Mouse (Mus musculus): ENCODE results near the gene Parp3. TPM values are rescaled to one million over a fixed set of nuclear protein-coding genes. Genes with fewer than 3 reads are reported as not detected.

Parp3 gene
- total RNA-seq, 2 experiments from 2014 or later = 60.4 to 75.3 TPM

GRCm38 (mm10) chr9:106452821-106453220 is 23.9 kb downstream of the Parp3 start:
- peak overlapping the region; percentile 79 for H3K4me3 ChIP-seq
- intact Hi-C loops (cut with DNase I) = no loop called here
- DNase-seq = peak; percentile 57
- no peak for TF ChIP-seq CTCF (IDR thresholded peaks at IDR 0.05)
- H3K27ac ChIP-seq = peak overlapping the region; percentile 92

GRCm38 (mm10) chr9:106452351-106452750 is 24.4 kb downstream of the Parp3 start:
- peak overlapping the region; percentile 92 for H3K27ac ChIP-seq
- DNase-seq = no peak
- intact Hi-C loops (cut with DNase I) = no loop called here
- TF ChIP-seq CTCF (IDR thresholded peaks at IDR 0.05) = no peak
- peak overlapping the region; percentile 79; the same call in 1 of the 2 replicates for H3K4me3 ChIP-seq

- no peak overlapping the region for H3K4me3 ChIP-seq
- intact Hi-C loops (cut with DNase I) = no loop called here
- TF ChIP-seq CTCF (IDR thresholded peaks at IDR 0.05) = no peak
- H3K27ac ChIP-seq = peak overlapping the region; percentile 16; the same call in 1 of the 2 replicates
- DNase-seq = no peak
Observed at GRCm38 (mm10) chr9:106451899-106452298, 24.9 kb downstream of the Parp3 start.

GRCm38 (mm10) chr9:106451298-106451697 is 25.5 kb downstream of the Parp3 start:
- peak overlapping the region; percentile 67 for H3K4me3 ChIP-seq
- H3K27ac ChIP-seq = peak overlapping the region; percentile 95
- TF ChIP-seq CTCF (IDR thresholded peaks at IDR 0.05) = no peak
- intact Hi-C loops (cut with DNase I) = no loop called here
- DNase-seq = no peak

- intact Hi-C loops (cut with DNase I) = no loop called here
- Histone ChIP-seq H3K27ac (peak overlapping the region; percentile 95), H3K4me3 (peak overlapping the region; percentile 67)
- peak; percentile 85 for DNase-seq
- no peak for TF ChIP-seq CTCF (IDR thresholded peaks at IDR 0.05)
Observed at GRCm38 (mm10) chr9:106450661-106451060, 26.1 kb downstream of the Parp3 start.

GRCm38 (mm10) chr9:106449947-106450346 is 26.8 kb downstream of the Parp3 start:
- no peak for TF ChIP-seq CTCF (IDR thresholded peaks at IDR 0.05)
- no peak for DNase-seq
- Histone ChIP-seq H3K27ac (peak overlapping the region; percentile 95), H3K4me3 (peak overlapping the region; percentile 67)
- intact Hi-C loops (cut with DNase I) = no loop called here

- H3K27ac ChIP-seq = peak overlapping the region; percentile 95
- DNase-seq = peak; percentile 93
- peak overlapping the region; percentile 67 for H3K4me3 ChIP-seq
- peak; percentile 91; the same call in 1 of the 2 replicates for TF ChIP-seq CTCF (IDR thresholded peaks at IDR 0.05)
- intact Hi-C loops (cut with DNase I) = loop anchor here (1.0 kb wide), 1 partner anchor 27 kb away; the partner anchor contains the start of gene Rrp9
Observed at GRCm38 (mm10) chr9:106448498-106449031, 28.2 kb downstream of the Parp3 start.

GRCm38 (mm10) chr9:106447951-106448350 is 28.8 kb downstream of the Parp3 start:
- no peak for TF ChIP-seq CTCF (IDR thresholded peaks at IDR 0.05)
- H3K4me3 ChIP-seq = peak overlapping the region; percentile 67
- no peak for DNase-seq
- intact Hi-C loops (cut with DNase I) = loop anchor here (1.0 kb wide), 1 partner anchor 27 kb away; the partner anchor contains the start of gene Rrp9
- peak overlapping the region; percentile 95 for H3K27ac ChIP-seq

- intact Hi-C loops (cut with DNase I) = no loop called here
- peak; percentile 62 for TF ChIP-seq CTCF (IDR thresholded peaks at IDR 0.05)
- H3K27ac ChIP-seq = peak within 1 kb of the TSS; percentile 95
- DNase-seq = peak; percentile 98
- peak within 1 kb of the TSS; percentile 67 for H3K4me3 ChIP-seq
Observed at GRCm38 (mm10) chr9:106447348-106447747, 29.4 kb downstream of the Parp3 start, which contains the start of the genes Abhd14b and Abhd14a. Gene Abhd14b (plus strand): TSS chr9:106447459. Gene Abhd14a (minus strand): TSS chr9:106447678.

GRCm38 (mm10) chr9:106444836-106445235 is 31.9 kb downstream of the Parp3 start:
- H3K4me3 ChIP-seq = no peak overlapping the region
- intact Hi-C loops (cut with DNase I) = no loop called here
- no peak for DNase-seq
- no peak overlapping the region for H3K27ac ChIP-seq
- TF ChIP-seq CTCF (IDR thresholded peaks at IDR 0.05) = no peak

GRCm38 (mm10) chr9:106442680-106443079 is 34.1 kb downstream of the Parp3 start:
- Histone ChIP-seq H3K4me3 (no peak overlapping the region), H3K27ac (no peak overlapping the region)
- TF ChIP-seq CTCF (IDR thresholded peaks at IDR 0.05) = peak; percentile 44
- no peak for DNase-seq
- intact Hi-C loops (cut with DNase I) = no loop called here

- Histone ChIP-seq H3K4me3 (no peak overlapping the region), H3K27ac (no peak overlapping the region)
- intact Hi-C loops (cut with DNase I) = no loop called here
- TF ChIP-seq CTCF (IDR thresholded peaks at IDR 0.05) = no peak
- no peak for DNase-seq
Observed at GRCm38 (mm10) chr9:106436566-106436965, 40.2 kb downstream of the Parp3 start.

- no peak overlapping the region for H3K27ac ChIP-seq
Observed at GRCm38 (mm10) chr9:106433389-106433788, 43.4 kb downstream of the Parp3 start.

GRCm38 (mm10) chr9:106430015-106430264 is 46.8 kb downstream of the Parp3 start:
- H3K27ac ChIP-seq = peak overlapping the region; percentile 96
- TF ChIP-seq CTCF (IDR thresholded peaks at IDR 0.05) = no peak
- DNase-seq = no peak
- intact Hi-C loops (cut with DNase I) = no loop called here
- H3K4me3 ChIP-seq = peak overlapping the region; percentile 90

More at GRCm38 (mm10) chr9:106433389-106433788, 43.4 kb downstream of the Parp3 start:
- H3K4me3 ChIP-seq = no peak overlapping the region
- TF ChIP-seq CTCF (IDR thresholded peaks at IDR 0.05) = no peak
- intact Hi-C loops (cut with DNase I) = no loop called here
- DNase-seq = peak; percentile 13

Measured in gastrocnemius, adult 2 months (tissue).